8 mouse cellular contexts compared by ENCODE assay signal in the genomic region with DNA sequence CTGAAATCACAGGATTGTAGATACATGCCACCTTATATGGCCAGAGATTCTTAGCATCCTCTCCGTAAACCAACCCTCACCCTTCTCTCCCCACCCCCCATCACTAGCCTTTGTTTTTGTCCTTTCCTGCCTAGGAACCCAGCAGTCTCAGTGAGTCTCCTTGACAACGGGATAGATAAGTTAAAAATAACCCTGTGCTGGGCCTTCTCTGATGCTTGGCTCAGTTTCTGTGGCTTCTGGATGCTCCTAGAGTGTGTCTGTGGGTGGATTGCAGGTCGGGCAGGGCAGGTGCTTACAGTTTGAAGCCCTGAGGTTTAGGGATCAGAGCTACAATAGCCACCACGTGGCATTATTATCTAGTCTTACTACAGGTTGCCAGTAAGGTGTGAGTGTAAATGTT. TPM values are rescaled to one million over a fixed set of nuclear protein-coding genes. Genes with fewer than 3 reads are reported as not detected.
DNase-seq lines count a peak whose midpoint lies in the region; ATAC-seq and TF ChIP-seq lines count a peak whose summit lies in the region.

No protein-coding gene starts in this region.

- peaks cover 28% of the 10 kb centered on the region for H3K36me3 ChIP-seq in liver, postnatal 0 days (replicated peaks; ENCODE audit: insufficient read depth, low read length)

- no peak for ATAC-seq in liver, postnatal 0 days

- no peak overlapping the region for H3K4me2 ChIP-seq in liver, postnatal 0 days (ENCODE audit: low read depth, low read length)

- H3K4me1 ChIP-seq in liver, postnatal 0 days (ENCODE audit: insufficient read depth), result peaks cover 12% of the 10 kb centered on the region

- no peak overlapping the region for H3K4me3 ChIP-seq in liver, postnatal 0 days (ENCODE audit: low read depth, low read length)

- no peaks in the 10 kb centered on the region for H3K27me3 ChIP-seq in liver, postnatal 0 days (ENCODE audit: insufficient read depth, low read length)

- H3K9me3 ChIP-seq in liver, postnatal 0 days (ENCODE audit: low read length), result no peaks in the 10 kb centered on the region

- no peak overlapping the region for H3K9ac ChIP-seq in liver, postnatal 0 days (replicated peaks)

- H3K27ac ChIP-seq in liver, postnatal 0 days (ENCODE audit: low read depth), result no peak overlapping the region

- TF ChIP-seq CTCF in liver, postnatal 0 days (IDR thresholded peaks at IDR 0.05; ENCODE audit: low read depth), result no peak

- WGBS in liver, postnatal 0 days (ENCODE audit: insufficient replicate concordance), result 33% methylated on average over 4 of the region's 4 CpGs

- peak; percentile 47 for DNase-seq in left cerebral cortex, adult 11 months (ENCODE audit: low spot score)
- DNase-seq in left cerebral cortex, postnatal 4 days, result no peak
- DNase-seq in cerebellum, adult 11-12 months, result peak; percentile 79
- DNase-seq in heart, adult 9 months (ENCODE audit: low spot score in 2 of 2), result peak; percentile 73 to 82
- peak; percentile 56 to 72 for DNase-seq in left cerebral cortex, postnatal 25 days (ENCODE audit: low spot score in 2 of 2)
- DNase-seq in urinary bladder, adult 2 months (ENCODE audit: low spot score), result no peak
- no peak for DNase-seq in liver, postnatal 0 days
- no peak for DNase-seq in embryo, embryonic 10.5 days (ENCODE audit: low spot score)

- intact Hi-C loops in left cerebral cortex, postnatal 4 days (cut with DNase I), result no loop called here
- intact Hi-C loops in left cerebral cortex, postnatal 25 days (cut with DNase I), result no loop called here

- no peak for TF ChIP-seq EP300 in liver, postnatal 0 days (IDR thresholded peaks at IDR 0.05; ENCODE audit: low read depth)

RNA-seq across cellular contexts. Expression of a gene that starts 29.1 kb away (rescaled TPM):
- total RNA-seq in left cerebral cortex, postnatal 4 days (2021), result 100 to 1,000 TPM in 1 of 2 experiments, 10 to 100 TPM in 1; 96.4 to 110 TPM
- total RNA-seq in left cerebral cortex, postnatal 25 days (2021), result 100 to 1,000 TPM; 234 to 245 TPM
- 38.4 and 52.2 TPM in 2 replicates for polyA plus RNA-seq in urinary bladder, adult 2 months (2012; rRNA removed)
- polyA plus RNA-seq in liver, postnatal 0 days (2015; fragmentation: Nextera tagmentation; extraction: Ambion mirVana), result 7.9 and 10.5 TPM in 2 replicates

RNA-seq across cellular contexts. Expression of a gene that starts 39.0 kb away (rescaled TPM):
- 10 to 100 TPM; 74.2 to 81.4 TPM for total RNA-seq in left cerebral cortex, postnatal 4 days (2021)
- 10 to 100 TPM; 49.1 to 51.8 TPM for total RNA-seq in left cerebral cortex, postnatal 25 days (2021)
- 73.2 and 96.5 TPM in 2 replicates for polyA plus RNA-seq in urinary bladder, adult 2 months (2012; rRNA removed)
- 148 and 158 TPM in 2 replicates for polyA plus RNA-seq in liver, postnatal 0 days (2015; fragmentation: Nextera tagmentation; extraction: Ambion mirVana)

RNA-seq across cellular contexts. Expression of a gene that starts 44.5 kb away (rescaled TPM):
- total RNA-seq in left cerebral cortex, postnatal 4 days (2021), result 10 to 100 TPM; 23.5 to 23.9 TPM
- total RNA-seq in left cerebral cortex, postnatal 25 days (2021), result 10 to 100 TPM; 32.1 TPM
- polyA plus RNA-seq in urinary bladder, adult 2 months (2012; rRNA removed), result 44.1 and 48.0 TPM in 2 replicates
- 19.1 and 20.9 TPM in 2 replicates for polyA plus RNA-seq in liver, postnatal 0 days (2015; fragmentation: Nextera tagmentation; extraction: Ambion mirVana)

Comparison
In these comparisons a context has a peak if more than half of its experiments do, and no peak if none do; other contexts are left out.
1. DNase-seq: peak in left cerebral cortex, adult 11 months (single experiment), cerebellum, adult 11-12 months (single experiment), heart, adult 9 months (2 of 2) and left cerebral cortex, postnatal 25 days (2 of 2); none in left cerebral cortex, postnatal 4 days (single experiment), urinary bladder, adult 2 months (single experiment), liver, postnatal 0 days (single experiment) and embryo, embryonic 10.5 days (single experiment).